Mouse (Mus musculus) embryonic facial prominence, embryonic 10.5 days (tissue): ENCODE results near the gene Eif4e2. TPM values are rescaled to one million over a fixed set of nuclear protein-coding genes. Genes with fewer than 3 reads are reported as not detected.

Source experiments
- DNase-seq: peaks from one replicate; pipeline ENCODE4 v3.0.0-alpha.2; 2017; ENCODE audit warnings: low spot score
- H3K27ac ChIP-seq: fragments of 300-500 bp; sonication (generic); replicated peaks from 2 replicates; pipeline ENCODE4 v1.5.1; 2016; ENCODE audit warnings: mild to moderate bottlenecking
- H3K27me3 ChIP-seq: fragments of 300-500 bp; sonication (generic); replicated peaks from 2 replicates; pipeline ENCODE4 v1.6.1; 2016; ENCODE audit warnings: low read depth, mild to moderate bottlenecking; ENCODE audit not compliant: poor library complexity, severe bottlenecking
- H3K36me3 ChIP-seq: fragments of 300-500 bp; sonication (generic); replicated peaks from 2 replicates; pipeline ENCODE4 v1.6.1; 2016; ENCODE audit warnings: mild to moderate bottlenecking, moderate library complexity
- H3K4me1 ChIP-seq: fragments of 300-500 bp; sonication (generic); 2 replicates; pipeline ENCODE4 v1.6.1; 2016
- H3K4me3 ChIP-seq: fragments of 300-500 bp; sonication (generic); 2 replicates; pipeline ENCODE4 v1.5.1; 2016; ENCODE audit warnings: mild to moderate bottlenecking, moderate library complexity
- H3K9me3 ChIP-seq: fragments of 300-500 bp; sonication (generic); 2 replicates; pipeline ENCODE4 v1.6.1; 2016; ENCODE audit warnings: mild to moderate bottlenecking
- WGBS: fragments of 180-500 bp; shearing (Covaris S2); methylation state at CpG from one replicate; pipeline ENCODE4 v1.1.7; 2016; 5-methylcytosine and 5-hydroxymethylcytosine counted together
- polyA plus RNA-seq: library from polyadenylated mRNA; unstranded; fragments of >200 nt; fragmentation: Nextera tagmentation; extraction: Ambion mirVana; gene quantifications from 2 replicates; pipeline ENCODE4 v1.2.1, GENCODE M21; 2016

Gene Eif4e2
- polyA plus RNA-seq, 1 experiment from 2014 or later: 185 TPM

DNA sequence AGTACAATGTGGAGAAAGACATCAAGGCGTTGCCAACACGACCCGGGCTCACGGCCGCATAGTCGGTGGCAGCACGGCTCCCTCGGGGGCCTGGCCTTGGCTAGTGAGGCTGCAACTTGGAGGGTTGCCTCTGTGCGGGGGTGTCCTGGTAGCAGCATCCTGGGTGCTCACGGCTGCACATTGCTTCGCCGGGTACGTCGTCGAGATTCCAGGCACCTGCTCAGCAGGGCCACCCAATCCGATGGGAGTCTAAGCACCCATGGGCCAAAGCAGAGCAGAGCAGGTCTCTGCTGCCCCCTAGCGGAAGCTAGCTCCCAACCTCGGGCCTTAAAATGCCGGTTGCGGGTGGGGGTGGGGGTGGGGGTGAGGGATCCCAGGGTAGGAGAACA lies 29.0 kb upstream of the Eif4e2 start:
- H3K27ac ChIP-seq: no peak overlapping the region
- no peaks in the 10 kb centered on the region for H3K36me3 ChIP-seq
- H3K9me3 ChIP-seq: no peaks in the 10 kb centered on the region
- 11% methylated on average over 20 of the region's 20 CpGs for WGBS
- H3K27me3 ChIP-seq: peaks cover 97% of the 10 kb centered on the region
- H3K4me1 ChIP-seq: peaks cover 38% of the 10 kb centered on the region
- DNase-seq: peak; percentile 68
- peak overlapping the region; percentile 16; the same call in 1 of the 2 replicates for H3K4me3 ChIP-seq

GRCm38 (mm10) chr1:87185526-87185925 lies 28.2 kb upstream of the Eif4e2 start:
- H3K4me1 ChIP-seq: peaks cover 43% of the 10 kb centered on the region
- H3K27me3 ChIP-seq: peaks cover 90% of the 10 kb centered on the region
- no peak overlapping the region for H3K4me3 ChIP-seq
- no peaks in the 10 kb centered on the region for H3K36me3 ChIP-seq
- WGBS: 12% methylated on average over 13 of the region's 13 CpGs
- DNase-seq: no peak
- H3K27ac ChIP-seq: no peak overlapping the region
- no peaks in the 10 kb centered on the region for H3K9me3 ChIP-seq

DNA sequence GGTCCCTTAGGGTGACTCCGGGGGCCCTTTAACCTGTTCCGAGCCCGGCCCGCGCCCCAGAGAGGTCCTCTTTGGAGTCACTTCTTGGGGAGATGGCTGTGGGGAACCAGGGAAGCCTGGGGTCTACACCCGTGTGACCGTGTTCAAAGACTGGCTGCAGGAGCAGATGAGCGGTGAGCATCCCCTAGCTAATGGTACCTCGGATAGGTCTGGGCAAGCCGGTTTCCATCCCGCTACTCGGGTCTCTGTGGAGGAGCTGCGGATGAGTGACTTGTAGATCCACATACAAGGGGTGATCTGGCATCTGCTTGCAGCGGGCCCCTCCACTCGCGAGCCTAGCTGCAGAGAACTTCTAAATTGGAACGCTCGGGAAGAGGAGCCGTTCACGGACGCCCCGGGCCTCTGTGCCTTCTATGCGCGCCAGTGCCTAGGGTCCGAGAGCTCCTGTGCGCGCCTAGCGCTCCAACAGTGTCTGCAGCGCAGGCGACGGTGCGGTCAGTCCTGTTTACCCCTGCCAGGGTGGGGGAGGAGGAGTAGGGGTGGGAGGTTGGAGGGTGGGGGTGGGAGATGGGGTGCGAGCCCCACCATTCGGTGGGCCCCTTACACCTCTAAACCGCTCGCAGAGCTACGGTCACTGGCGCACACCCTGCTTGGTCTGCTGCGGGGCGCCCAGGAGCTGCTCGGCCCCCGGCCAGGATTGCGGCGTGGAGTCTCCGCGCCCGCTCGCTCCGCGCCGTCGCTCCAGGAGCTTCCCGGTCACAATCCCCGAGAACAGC lies 27.3 kb upstream of the Eif4e2 start:
- H3K27me3 ChIP-seq: peaks cover 80% of the 10 kb centered on the region
- H3K27ac ChIP-seq: peak overlapping the region; percentile 7

GRCm38 (mm10) chr1:87187037-87187355 lies 26.7 kb upstream of the Eif4e2 start:
- WGBS: 0% methylated on average over 15 of the region's 15 CpGs
- Histone ChIP-seq H3K27ac (peak overlapping the region; percentile 7; the same call in 1 of the 2 replicates), H3K36me3 (no peaks in the 10 kb centered on the region), H3K4me3 (peak overlapping the region; percentile 61), H3K4me1 (peaks cover 49% of the 10 kb centered on the region), H3K27me3 (peaks cover 75% of the 10 kb centered on the region), H3K9me3 (no peaks in the 10 kb centered on the region)
- DNase-seq: peak; percentile 91

More for the DNA sequence above, 27.3 kb upstream of the Eif4e2 start:
- WGBS: 2% methylated on average over 54 of the region's 54 CpGs
- no peak for DNase-seq
- Histone ChIP-seq H3K4me3 (peak overlapping the region; percentile 61), H3K4me1 (peaks cover 49% of the 10 kb centered on the region), H3K9me3 (no peaks in the 10 kb centered on the region), H3K36me3 (no peaks in the 10 kb centered on the region)

DNA sequence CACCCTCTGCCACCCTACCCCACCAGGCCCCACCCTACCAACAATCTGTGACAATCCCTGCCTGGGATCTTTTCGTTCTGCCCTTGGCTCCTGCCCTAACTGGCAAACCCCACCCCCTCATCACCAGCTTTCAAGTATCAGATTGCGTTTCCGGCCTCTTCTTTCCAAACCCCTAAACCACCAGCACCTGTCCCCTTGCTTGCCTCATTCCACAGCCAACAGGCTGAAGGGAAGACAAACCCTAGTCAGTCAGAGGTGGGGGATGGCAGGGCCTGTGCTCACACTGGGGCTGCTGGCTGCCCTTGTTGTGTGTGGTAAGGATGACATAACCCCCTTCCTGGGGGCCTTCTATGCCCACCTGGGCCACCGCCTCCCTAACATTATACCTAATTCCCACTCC lies 23.3 kb upstream of the Eif4e2 start, which contains the start of gene Chrnd:
TSS of gene Chrnd (plus strand) at position 179 of the 400 bp plus-strand sequence.
- no peaks in the 10 kb centered on the region for H3K9me3 ChIP-seq
- no peak for DNase-seq
- H3K4me1 ChIP-seq: peaks cover 26% of the 10 kb centered on the region
- H3K27me3 ChIP-seq: peaks cover 40% of the 10 kb centered on the region
- no peak within 1 kb of the TSS for H3K4me3 ChIP-seq
- 25% methylated on average over 4 of the region's 4 CpGs for WGBS
- no peaks in the 10 kb centered on the region for H3K36me3 ChIP-seq
- peak within 1 kb of the TSS; percentile 15; the same call in 1 of the 2 replicates for H3K27ac ChIP-seq

- H3K27me3 ChIP-seq: peaks cover 10% of the 10 kb centered on the region; the same call in 1 of the 2 replicates
- H3K36me3 ChIP-seq: no peaks in the 10 kb centered on the region
- H3K4me3 ChIP-seq: no peak overlapping the region
- 81% methylated on average over 9 of the region's 9 CpGs for whole genome bisulfite sequencing
- no peak for DNase-seq
- no peak overlapping the region for H3K27ac ChIP-seq
- H3K4me1 ChIP-seq: no peaks in the 10 kb centered on the region
- no peaks in the 10 kb centered on the region for H3K9me3 ChIP-seq
Measured at GRCm38 (mm10) chr1:87197296-87197695, 16.4 kb upstream of the Eif4e2 start.

- peaks cover 10% of the 10 kb centered on the region; the same call in 1 of the 2 replicates for H3K27me3 ChIP-seq
- no peaks in the 10 kb centered on the region for H3K36me3 ChIP-seq
- no peak for DNase-seq
- 78% methylated on average over 12 of the region's 12 CpGs for WGBS
- H3K9me3 ChIP-seq: no peaks in the 10 kb centered on the region
- H3K27ac ChIP-seq: no peak overlapping the region
- H3K4me1 ChIP-seq: no peaks in the 10 kb centered on the region
- no peak overlapping the region for H3K4me3 ChIP-seq
Measured at GRCm38 (mm10) chr1:87198119-87199065, 15.3 kb upstream of the Eif4e2 start.

DNA sequence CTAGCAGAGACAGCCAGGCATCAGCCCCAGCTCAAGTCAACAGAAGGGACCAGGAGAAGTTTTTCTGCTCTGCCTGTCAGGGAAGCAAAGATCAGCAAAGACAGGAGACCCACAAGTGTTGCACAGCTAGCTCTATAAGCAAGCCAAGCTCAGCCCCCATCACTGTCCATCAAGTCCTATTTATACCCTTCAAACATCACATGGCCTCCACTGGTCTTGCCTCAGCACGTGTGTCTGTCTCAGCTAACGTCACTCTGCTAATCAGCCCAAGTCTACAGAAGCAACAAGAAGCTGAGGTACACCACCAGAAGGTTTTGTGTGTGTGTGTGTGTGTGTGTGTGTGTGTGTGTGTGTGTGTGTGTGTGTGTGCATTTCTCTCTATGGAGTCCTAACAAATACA lies 12.9 kb upstream of the Eif4e2 start:
- WGBS: 70% methylated on average over 2 of the region's 2 CpGs

GRCm38 (mm10) chr1:87201848-87202247 lies 11.9 kb upstream of the Eif4e2 start:
- DNase-seq: no peak
- H3K4me1 ChIP-seq: peaks cover 18% of the 10 kb centered on the region
- H3K9me3 ChIP-seq: no peaks in the 10 kb centered on the region
- WGBS: 78% methylated on average over 1 of the region's 1 CpGs
- H3K36me3 ChIP-seq: no peaks in the 10 kb centered on the region
- no peak overlapping the region for H3K27ac ChIP-seq
- H3K4me3 ChIP-seq: no peak overlapping the region
- H3K27me3 ChIP-seq: peaks cover 31% of the 10 kb centered on the region

More for the DNA sequence above, 12.9 kb upstream of the Eif4e2 start:
- Histone ChIP-seq H3K4me1 (peaks cover 9% of the 10 kb centered on the region), H3K36me3 (no peaks in the 10 kb centered on the region), H3K9me3 (no peaks in the 10 kb centered on the region), H3K27ac (no peak overlapping the region), H3K27me3 (peaks cover 21% of the 10 kb centered on the region), H3K4me3 (no peak overlapping the region)
- no peak for DNase-seq

DNA sequence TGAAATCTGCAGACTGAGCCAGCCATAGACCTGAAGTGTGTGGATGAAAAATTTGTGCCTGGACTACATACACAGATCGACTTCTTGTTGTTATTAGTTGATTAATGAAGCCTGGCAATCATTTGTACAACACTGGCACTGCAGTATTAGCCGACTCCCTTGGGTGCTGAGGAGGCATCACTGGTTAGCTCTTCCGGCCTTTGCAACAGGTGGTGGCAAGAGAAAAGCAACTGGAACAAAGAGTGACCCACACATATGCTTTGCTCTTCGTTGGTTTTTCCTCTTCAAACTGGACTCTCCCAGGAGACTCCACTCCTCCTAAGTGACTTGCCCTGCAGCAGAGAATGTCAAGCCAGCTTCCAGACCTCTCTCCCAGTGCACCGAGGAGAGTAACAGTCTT lies 9.9 kb upstream of the Eif4e2 start:
- Histone ChIP-seq H3K9me3 (no peaks in the 10 kb centered on the region), H3K27me3 (peaks cover 41% of the 10 kb centered on the region)
- WGBS: 85% methylated on average over 5 of the region's 5 CpGs

GRCm38 (mm10) chr1:87204465-87204864 lies 9.2 kb upstream of the Eif4e2 start, which contains the start of gene Chrng:
Gene Chrng (plus strand): TSS chr1:87204657.
- Histone ChIP-seq H3K27ac (0 out of 2 replicates have a peak within 1 kb of the TSS, but pooled peaks have one; percentile 12), H3K36me3 (no peaks in the 10 kb centered on the region), H3K27me3 (peaks cover 45% of the 10 kb centered on the region), H3K4me3 (no peak within 1 kb of the TSS), H3K4me1 (peaks cover 18% of the 10 kb centered on the region), H3K9me3 (no peaks in the 10 kb centered on the region)
- DNase-seq: no peak
- 85% methylated on average over 7 of the region's 7 CpGs for WGBS

More for the DNA sequence above, 9.9 kb upstream of the Eif4e2 start:
- Histone ChIP-seq H3K27ac (no peak overlapping the region), H3K36me3 (no peaks in the 10 kb centered on the region), H3K4me1 (peaks cover 18% of the 10 kb centered on the region), H3K4me3 (no peak overlapping the region)
- DNase-seq: no peak

- Histone ChIP-seq H3K27ac (0 out of 2 replicates have a peak overlapping the region, but pooled peaks have one; percentile 12), H3K9me3 (no peaks in the 10 kb centered on the region), H3K27me3 (peaks cover 40% of the 10 kb centered on the region), H3K36me3 (no peaks in the 10 kb centered on the region), H3K4me3 (no peak overlapping the region), H3K4me1 (peaks cover 18% of the 10 kb centered on the region)
- DNase-seq: no peak
- 47% methylated on average over 6 of the region's 6 CpGs for WGBS
Measured at GRCm38 (mm10) chr1:87205038-87205437, 8.7 kb upstream of the Eif4e2 start.
